Mouse (Mus musculus) frontal cortex, adult (tissue): Measurements from ENCODE around the gene Mex3b.
A peak's percentile ranks its signal among the peaks of the same experiment; 100 is the strongest.

Source experiments
- ATAC-seq: cut with Nextera tagmentation; 2 replicates; pipeline ENCODE4 v1.9.2; 2017; ENCODE audit warnings: mild to moderate bottlenecking, moderate library complexity, mixed read lengths; ENCODE audit not compliant: low TSS enrichment

Gene Mex3b

GRCm38 (mm10) chr7:82867271-82868121 lies at the start of gene Mex3b:
Mex3b (plus strand) TSS chr7:82867333.
- ATAC-seq: peak; percentile 21

GRCm38 (mm10) chr7:82819541-82819940 lies 47.6 kb upstream of the Mex3b start:
- ATAC-seq: no peak

DNA sequence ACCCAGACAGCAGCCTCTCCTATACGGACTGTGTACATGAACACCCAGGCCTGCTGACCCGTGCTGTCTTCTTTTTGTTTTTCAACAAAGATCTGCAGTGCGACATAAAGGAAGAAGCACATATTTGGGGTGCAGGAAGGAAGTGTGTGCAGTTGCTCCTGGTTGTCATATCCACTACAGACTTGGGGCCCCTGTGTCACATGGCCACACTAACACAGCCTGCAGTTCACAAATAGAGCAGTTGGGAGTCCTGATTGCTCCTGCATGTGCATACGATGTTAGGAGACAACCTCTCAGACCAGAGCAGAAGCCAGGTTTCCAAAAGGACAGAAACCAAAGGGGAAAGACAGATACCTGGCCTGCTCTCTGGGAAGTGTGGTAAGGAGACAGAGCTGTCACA lies 46.5 kb upstream of the Mex3b start:
- no peak for ATAC-seq

- ATAC-seq: no peak
Measured at GRCm38 (mm10) chr7:82821501-82821900, 45.6 kb upstream of the Mex3b start.

GRCm38 (mm10) chr7:82822528-82822927 lies 44.6 kb upstream of the Mex3b start:
- ATAC-seq: no peak

GRCm38 (mm10) chr7:82828193-82828592 lies 38.9 kb upstream of the Mex3b start:
- no peak for ATAC-seq

DNA sequence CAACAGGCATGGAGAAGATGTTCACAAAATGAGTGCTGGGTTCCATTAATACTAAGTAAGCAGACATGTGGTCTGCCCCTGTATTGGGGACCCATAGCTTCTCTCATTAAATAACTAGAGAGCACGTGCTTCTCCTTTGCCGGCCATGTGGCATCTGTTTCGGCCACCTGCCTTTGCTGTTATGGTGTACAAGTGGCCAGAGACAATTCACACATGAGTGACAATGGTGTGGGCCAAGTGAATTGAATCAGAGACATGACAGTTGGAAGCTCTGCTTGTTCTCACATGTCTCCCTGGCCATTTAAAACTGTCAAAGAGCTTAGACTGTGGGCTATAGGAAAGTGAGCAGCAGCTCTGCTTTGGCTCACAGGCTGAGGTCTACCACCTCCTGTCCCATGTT lies 37.6 kb upstream of the Mex3b start:
- ATAC-seq: no peak

DNA sequence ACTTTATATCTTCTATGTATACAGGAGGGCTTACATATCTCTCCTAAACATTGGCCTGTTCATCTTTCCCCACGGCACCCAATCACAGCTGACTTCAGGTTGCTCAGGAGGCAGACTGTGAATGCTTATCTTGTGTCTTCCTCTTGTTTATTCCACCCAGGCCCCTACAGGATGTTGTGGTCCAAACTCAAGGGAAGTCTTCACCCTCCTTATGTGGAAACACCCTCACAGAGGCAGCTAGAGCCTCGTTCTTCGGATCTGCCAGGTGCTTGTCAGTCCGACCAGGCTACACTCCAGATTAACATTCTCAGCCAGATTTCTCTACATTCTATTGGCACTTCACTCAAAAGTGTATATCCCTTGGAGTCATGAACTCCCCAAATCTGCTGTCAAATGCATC lies 32.7 kb upstream of the Mex3b start:
- ATAC-seq: no peak

GRCm38 (mm10) chr7:82838414-82838813 lies 28.7 kb upstream of the Mex3b start:
- peak; percentile 6; the same call in 1 of the 2 replicates for ATAC-seq

GRCm38 (mm10) chr7:82838965-82839675 lies 28.0 kb upstream of the Mex3b start:
- no peak for ATAC-seq

- ATAC-seq: 0 out of 2 replicates have a peak, but pooled peaks have one; percentile 20
Measured at GRCm38 (mm10) chr7:82842222-82842920, 24.8 kb upstream of the Mex3b start.

DNA sequence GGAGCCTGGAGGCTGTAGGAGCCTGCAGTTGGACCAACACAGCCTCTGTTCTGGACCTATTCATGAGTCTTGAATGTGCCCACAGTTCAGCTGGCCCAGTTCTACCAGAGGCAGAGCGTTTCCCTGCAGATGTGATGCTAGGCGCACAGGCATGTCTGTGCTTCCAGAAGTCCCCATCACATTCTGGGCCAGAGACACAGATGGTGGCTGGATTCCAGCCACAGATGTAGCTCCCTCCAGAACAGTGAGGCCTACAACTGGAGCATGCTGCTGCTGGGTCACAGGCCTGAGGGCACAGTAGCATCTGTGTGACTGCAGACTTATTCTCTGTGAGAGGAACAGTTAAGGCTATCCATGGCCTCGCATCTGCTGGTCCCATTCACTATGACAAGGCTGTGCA lies 16.4 kb upstream of the Mex3b start:
- ATAC-seq: peak; percentile 34

GRCm38 (mm10) chr7:82851670-82852069 lies 15.5 kb upstream of the Mex3b start:
- no peak for ATAC-seq

DNA sequence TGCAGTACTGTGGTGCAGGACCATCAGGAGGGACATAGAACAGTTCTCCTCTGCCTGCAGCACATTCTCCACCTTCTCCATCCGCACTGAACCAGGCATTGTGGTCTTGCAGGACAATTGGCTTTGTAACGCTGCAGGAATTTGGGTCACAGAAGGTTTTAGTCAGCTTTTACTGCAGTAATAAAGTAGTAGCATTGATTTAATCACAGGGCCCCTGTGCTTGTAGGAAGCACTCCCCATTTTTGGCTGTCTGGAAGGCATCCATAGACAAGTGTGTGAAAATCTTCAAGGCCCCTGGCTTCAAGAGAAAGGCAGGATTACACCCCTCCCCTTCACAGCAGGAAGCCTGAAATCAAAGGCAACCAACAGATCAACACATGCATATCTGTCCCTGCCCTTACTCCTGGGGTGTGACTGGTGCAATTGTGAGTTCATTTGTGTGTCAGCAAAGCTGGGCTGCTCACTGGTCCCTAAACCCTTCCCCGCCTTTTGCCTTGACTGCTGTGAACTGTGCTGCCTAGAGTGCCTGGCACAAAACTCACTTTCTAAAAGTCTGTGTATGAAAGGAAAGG lies 12.9 kb upstream of the Mex3b start:
- ATAC-seq: no peak

- no peak for ATAC-seq
Measured at GRCm38 (mm10) chr7:82858611-82859010, 8.5 kb upstream of the Mex3b start.

GRCm38 (mm10) chr7:82860626-82861025 lies 6.5 kb upstream of the Mex3b start:
- no peak for ATAC-seq

DNA sequence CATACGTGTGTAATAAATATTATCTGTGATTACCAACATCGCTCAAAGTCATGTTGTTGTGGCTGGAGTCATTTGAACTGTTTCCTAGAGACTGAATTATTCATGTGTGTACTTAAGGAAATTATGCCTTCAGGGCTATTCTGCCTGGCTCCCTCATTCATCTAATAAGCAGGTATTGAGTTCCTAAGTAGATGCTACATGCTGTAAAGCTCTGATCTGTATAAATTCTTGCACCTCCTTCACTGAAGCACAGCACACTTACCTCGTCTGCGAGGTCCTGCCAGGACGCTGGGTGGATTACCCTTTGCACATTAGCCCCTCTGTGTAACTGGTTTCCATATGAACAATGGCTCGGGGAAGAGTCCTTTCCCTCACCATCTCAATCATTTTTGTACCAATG lies 3.8 kb upstream of the Mex3b start:
- no peak for ATAC-seq

DNA sequence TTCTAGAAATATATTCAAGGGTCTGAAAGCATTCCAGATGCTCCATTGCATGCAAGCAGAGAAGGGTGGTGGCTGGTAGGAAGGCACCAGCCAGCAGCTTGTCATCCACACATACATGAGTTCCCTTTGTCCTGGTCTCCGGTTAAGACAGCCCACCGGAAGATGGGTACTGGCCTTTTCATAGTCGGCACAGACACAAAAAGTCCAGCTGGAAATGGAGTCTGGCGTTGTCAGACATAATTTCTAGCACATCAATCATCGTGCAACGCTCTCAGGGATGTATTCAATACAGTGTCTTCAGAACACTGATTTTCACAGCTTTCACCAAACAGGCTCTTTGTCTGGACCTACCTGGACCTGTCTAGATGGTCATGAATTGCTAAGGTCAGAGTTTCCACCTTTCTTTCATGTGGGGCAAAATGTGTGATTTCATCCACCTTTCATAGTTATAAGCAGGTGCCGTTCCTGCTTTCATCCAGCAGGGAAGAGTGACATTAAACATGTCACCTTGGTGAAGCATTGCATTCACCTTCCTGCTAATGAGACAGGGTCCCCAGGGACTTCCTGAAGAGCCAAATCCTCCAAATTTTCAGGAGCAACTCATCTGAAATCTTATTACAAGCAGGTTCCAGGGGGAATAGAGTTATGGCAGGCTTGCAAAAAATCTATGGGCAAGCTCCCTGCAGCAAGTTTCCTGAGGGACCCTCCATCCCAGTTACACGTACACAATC lies 2.7 kb upstream of the Mex3b start:
- no peak for ATAC-seq

DNA sequence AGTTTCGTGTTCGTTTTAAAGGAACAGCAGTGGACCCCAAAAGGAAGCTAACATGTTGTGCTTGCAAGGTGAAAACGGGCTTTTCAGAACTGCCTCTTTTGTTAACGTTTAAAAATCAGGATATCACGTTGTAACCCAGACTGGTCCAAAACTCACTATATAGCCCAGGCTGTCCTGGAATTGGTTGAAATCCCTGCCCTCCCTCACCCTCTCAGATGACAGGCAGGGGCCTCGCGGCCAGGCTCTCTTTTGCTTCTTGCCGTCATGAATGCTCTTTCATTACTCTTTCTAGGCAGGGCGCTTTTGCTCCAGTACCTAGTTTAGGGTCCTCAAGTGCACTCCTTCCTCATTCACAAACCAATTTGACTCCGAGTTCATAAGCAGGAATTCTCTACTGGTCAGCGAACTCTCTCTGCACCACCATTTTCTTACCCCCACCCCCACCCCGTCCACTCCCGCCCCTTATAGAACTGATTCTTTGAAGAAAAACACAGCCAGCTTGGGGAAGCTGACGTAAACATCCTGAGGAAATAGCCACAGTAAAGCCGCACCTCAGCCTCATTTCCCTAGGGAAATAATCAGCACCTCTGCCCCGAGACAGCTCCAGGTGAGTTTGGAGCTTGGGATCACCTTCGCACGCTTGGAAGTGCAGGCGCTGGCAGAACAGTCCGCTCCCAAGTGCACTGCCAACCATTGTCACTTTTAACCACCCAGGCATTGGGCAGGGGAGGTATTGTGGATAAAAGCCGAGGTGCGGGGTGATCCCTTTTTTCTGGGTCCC lies 2.0 kb upstream of the Mex3b start:
- ATAC-seq: peak; percentile 0; the same call in 1 of the 2 replicates

GRCm38 (mm10) chr7:82865834-82866485 lies 1.2 kb upstream of the Mex3b start:
- peak; percentile 69 for ATAC-seq
